Mouse (Mus musculus): ENCODE results near the gene Inha. TPM values are rescaled to one million over a fixed set of nuclear protein-coding genes. Genes with fewer than 3 reads are reported as not detected.
A peak's percentile ranks its signal among the peaks of the same experiment; 100 is the strongest.

The Inha gene
- total RNA-seq, 2 experiments from 2014 or later, result 11.3 to 19.9 TPM

- DNase-seq (ENCODE audit: extremely low spot score in 1 of 2, low spot score in 1 of 2), result no peak
Observed at GRCm38 (mm10) chr1:75516703-75517380, 10.0 kb downstream of the Inha start.

- DNase-seq (ENCODE audit: extremely low spot score in 1 of 2, low spot score in 1 of 2), result no peak
Observed at GRCm38 (mm10) chr1:75517984-75518383, 11.1 kb downstream of the Inha start.

GRCm38 (mm10) chr1:75518427-75518826 is 11.6 kb downstream of the Inha start:
- DNase-seq (ENCODE audit: extremely low spot score in 1 of 2, low spot score in 1 of 2), result no peak

- DNase-seq (ENCODE audit: extremely low spot score in 1 of 2, low spot score in 1 of 2), result no peak
Observed at GRCm38 (mm10) chr1:75519576-75519975, 12.7 kb downstream of the Inha start.

- peak; percentile 84 to 89 for DNase-seq (ENCODE audit: extremely low spot score in 1 of 2, low spot score in 1 of 2)
Observed at GRCm38 (mm10) chr1:75521321-75522031, 14.6 kb downstream of the Inha start, which contains the start of gene Stk11ip. TSS of gene Stk11ip (plus strand) at chr1:75521529.

GRCm38 (mm10) chr1:75524679-75525078 is 17.8 kb downstream of the Inha start:
- DNase-seq (ENCODE audit: extremely low spot score in 1 of 2, low spot score in 1 of 2), result no peak

GRCm38 (mm10) chr1:75530546-75530945 is 23.7 kb downstream of the Inha start:
- DNase-seq (ENCODE audit: extremely low spot score in 1 of 2, low spot score in 1 of 2), result no peak

- DNase-seq (ENCODE audit: extremely low spot score in 1 of 2, low spot score in 1 of 2), result no peak
Observed at GRCm38 (mm10) chr1:75532280-75533172, 25.6 kb downstream of the Inha start.

- no peak for DNase-seq (ENCODE audit: extremely low spot score in 1 of 2, low spot score in 1 of 2)
Observed at GRCm38 (mm10) chr1:75533325-75534252, 26.7 kb downstream of the Inha start.

- DNase-seq (ENCODE audit: extremely low spot score in 1 of 2, low spot score in 1 of 2), result no peak
Observed at GRCm38 (mm10) chr1:75537587-75537986, 30.7 kb downstream of the Inha start.

- DNase-seq (ENCODE audit: extremely low spot score in 1 of 2, low spot score in 1 of 2), result no peak
Observed at GRCm38 (mm10) chr1:75538597-75539190, 31.8 kb downstream of the Inha start.

- no peak for DNase-seq (ENCODE audit: extremely low spot score in 1 of 2, low spot score in 1 of 2)
Observed at GRCm38 (mm10) chr1:75541496-75541895, 34.6 kb downstream of the Inha start.

- no peak for DNase-seq (ENCODE audit: extremely low spot score in 1 of 2, low spot score in 1 of 2)
Observed at GRCm38 (mm10) chr1:75544351-75544750, 37.5 kb downstream of the Inha start.

- peak; percentile 50 to 64 for DNase-seq (ENCODE audit: extremely low spot score in 1 of 2, low spot score in 1 of 2)
Observed at GRCm38 (mm10) chr1:75545965-75546956, 39.4 kb downstream of the Inha start, which contains the start of gene Slc4a3. TSS of gene Slc4a3 (plus strand) at chr1:75546266.

GRCm38 (mm10) chr1:75547351-75547750 is 40.5 kb downstream of the Inha start:
- no peak for DNase-seq (ENCODE audit: extremely low spot score in 1 of 2, low spot score in 1 of 2)

- DNase-seq (ENCODE audit: extremely low spot score in 1 of 2, low spot score in 1 of 2), result no peak
Observed at GRCm38 (mm10) chr1:75548083-75548482, 41.2 kb downstream of the Inha start.

- DNase-seq (ENCODE audit: extremely low spot score in 1 of 2, low spot score in 1 of 2), result no peak
Observed at GRCm38 (mm10) chr1:75548871-75549270, 42.0 kb downstream of the Inha start.

Measured in layer of hippocampus, postnatal 25 days (tissue).